Mouse (Mus musculus) kidney, postnatal 0 days (tissue): ENCODE measurements at regions not wholly inside any gene's neighbourhood (a gene's known extent, or its start where the extent isn't known, plus 50 kb on each side); places are given as distances from the start of the nearest gene placed in this dataset.

ENCODE experiments used
- ATAC-seq: fragments of 200-750 bp; cut with Nextera tagmentation; replicated peaks from 2 replicates; pipeline ENCODE4 v1.8.0; 2017; ENCODE audit warnings: low read depth, moderate number of reproducible peaks, moderate TSS enrichment, moderate library complexity; ENCODE audit not compliant: low FRiP score
- DNase-seq: peaks from one replicate; pipeline ENCODE4 v3.0.0-alpha.2; 2016; ENCODE audit warnings: low spot score
- H3K27ac ChIP-seq: fragments of 300-500 bp; sonication (generic); 2 replicates; pipeline ENCODE4 v1.5.1; 2014; ENCODE audit warnings: mild to moderate bottlenecking
- H3K27me3 ChIP-seq: fragments of 300-500 bp; sonication (generic); 2 replicates; pipeline ENCODE4 v1.6.1; 2014; ENCODE audit warnings: low read length, mixed read lengths; ENCODE audit not compliant: insufficient read depth
- H3K36me3 ChIP-seq: fragments of 300-500 bp; sonication (generic); 2 replicates; pipeline ENCODE4 v1.6.1; 2014; ENCODE audit warnings: low read length, mixed read lengths; ENCODE audit not compliant: insufficient read depth
- H3K4me1 ChIP-seq: fragments of 300-500 bp; sonication (generic); replicated peaks from 2 replicates; pipeline ENCODE4 v1.6.1; 2014; ENCODE audit warnings: antibody characterized with exemption, low read length, mixed read lengths; ENCODE audit not compliant: insufficient read depth
- H3K4me2 ChIP-seq: fragments of 300-500 bp; sonication (generic); 2 replicates; pipeline ENCODE4 v1.6.1; 2014; ENCODE audit warnings: mild to moderate bottlenecking, low read length, moderate library complexity, mixed read lengths
- H3K4me3 ChIP-seq: fragments of 300-500 bp; sonication (generic); replicated peaks from 2 replicates; pipeline ENCODE4 v1.5.1; 2014; ENCODE audit warnings: low read depth, low read length
- H3K9ac ChIP-seq: fragments of 300-500 bp; sonication (generic); 2 replicates; pipeline ENCODE4 v1.6.1; 2014; ENCODE audit warnings: low read depth, low read length
- H3K9me3 ChIP-seq: fragments of 300-500 bp; sonication (generic); replicated peaks from 2 replicates; pipeline ENCODE4 v1.6.1; 2016; ENCODE audit warnings: low read length, inconsistent platforms, mixed read lengths
- CTCF ChIP-seq: IDR thresholded peaks from 2 replicates; pipeline ENCODE4 v1.5.1; 2016; ENCODE audit warnings: antibody characterized with exemption, low read depth, mild to moderate bottlenecking, moderate library complexity
- WGBS: fragments of 180-500 bp; shearing (Covaris S2); extraction: QIAGEN DNeasy Blood & Tissue Kit; methylation state at CpG from one replicate; pipeline ENCODE4 v1.1.7; 2014; 5-methylcytosine and 5-hydroxymethylcytosine counted together

- H3K9ac ChIP-seq = no peak overlapping the region
- ATAC-seq (no peak), DNase-seq (no peak)
- H3K4me3 ChIP-seq = no peak overlapping the region
- H3K4me1 ChIP-seq = no peaks in the 10 kb centered on the region
- 84% methylated on average over 5 of the region's 5 CpGs for WGBS
- H3K9me3 ChIP-seq = no peaks in the 10 kb centered on the region
- TF ChIP-seq CTCF = no peak
- no peak overlapping the region for H3K27ac ChIP-seq
- no peak overlapping the region for H3K4me2 ChIP-seq
- H3K27me3 ChIP-seq = no peaks in the 10 kb centered on the region
- no peaks in the 10 kb centered on the region for H3K36me3 ChIP-seq
Measured at GRCm38 (mm10) chr19:32935638-32936037, 178.3 kb downstream of the Pten start.

- H3K4me2 ChIP-seq = no peak overlapping the region
- no peak for DNase-seq
- H3K4me3 ChIP-seq = no peak overlapping the region
- H3K27ac ChIP-seq = no peak overlapping the region
- H3K4me1 ChIP-seq = no peaks in the 10 kb centered on the region
- no peak for ATAC-seq
- H3K27me3 ChIP-seq = no peaks in the 10 kb centered on the region
- TF ChIP-seq CTCF = no peak
- no peak overlapping the region for H3K9ac ChIP-seq
- H3K9me3 ChIP-seq = no peaks in the 10 kb centered on the region
- WGBS = 72% methylated on average over 6 of the region's 6 CpGs
- H3K36me3 ChIP-seq = no peaks in the 10 kb centered on the region
Measured at GRCm38 (mm10) chr19:32937591-32937990, 180.3 kb downstream of the Pten start.

DNA sequence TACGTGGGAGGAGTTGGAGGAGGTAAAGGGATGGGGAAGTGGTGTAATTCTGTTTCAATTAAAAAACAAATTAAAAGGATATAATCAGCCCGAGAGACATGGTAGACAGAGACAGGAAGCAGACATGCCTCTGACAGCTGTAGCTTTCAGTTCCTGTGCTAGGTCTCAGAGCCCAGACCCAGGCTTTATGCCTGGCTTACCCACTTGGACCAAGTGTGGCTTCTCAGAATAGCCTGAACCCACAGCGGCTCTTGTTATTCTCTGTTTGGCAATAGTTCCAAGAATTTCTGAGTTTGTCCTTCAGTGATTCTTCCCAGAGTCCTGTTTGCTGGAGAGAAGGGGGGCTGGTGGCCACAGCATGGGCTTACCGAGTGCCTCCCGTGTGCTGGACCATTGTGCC lies 182.4 kb downstream of the Pten start:
- ATAC-seq (no peak), DNase-seq (no peak)
- no peak overlapping the region for H3K9ac ChIP-seq
- no peak for TF ChIP-seq CTCF
- H3K4me3 ChIP-seq = no peak overlapping the region
- H3K27ac ChIP-seq = no peak overlapping the region
- WGBS = 77% methylated on average over 5 of the region's 5 CpGs
- no peaks in the 10 kb centered on the region for H3K9me3 ChIP-seq
- H3K4me2 ChIP-seq = no peak overlapping the region
- no peaks in the 10 kb centered on the region for H3K4me1 ChIP-seq
- H3K36me3 ChIP-seq = no peaks in the 10 kb centered on the region
- no peaks in the 10 kb centered on the region for H3K27me3 ChIP-seq

GRCm38 (mm10) chr19:32940806-32941205 lies 183.5 kb downstream of the Pten start:
- Histone ChIP-seq H3K27me3 (no peaks in the 10 kb centered on the region), H3K4me1 (no peaks in the 10 kb centered on the region), H3K27ac (no peak overlapping the region), H3K9me3 (no peaks in the 10 kb centered on the region), H3K9ac (no peak overlapping the region), H3K36me3 (no peaks in the 10 kb centered on the region), H3K4me2 (no peak overlapping the region), H3K4me3 (no peak overlapping the region)
- TF ChIP-seq CTCF = no peak
- ATAC-seq (no peak), DNase-seq (no peak)
- 49% methylated on average over 6 of the region's 6 CpGs for WGBS

DNA sequence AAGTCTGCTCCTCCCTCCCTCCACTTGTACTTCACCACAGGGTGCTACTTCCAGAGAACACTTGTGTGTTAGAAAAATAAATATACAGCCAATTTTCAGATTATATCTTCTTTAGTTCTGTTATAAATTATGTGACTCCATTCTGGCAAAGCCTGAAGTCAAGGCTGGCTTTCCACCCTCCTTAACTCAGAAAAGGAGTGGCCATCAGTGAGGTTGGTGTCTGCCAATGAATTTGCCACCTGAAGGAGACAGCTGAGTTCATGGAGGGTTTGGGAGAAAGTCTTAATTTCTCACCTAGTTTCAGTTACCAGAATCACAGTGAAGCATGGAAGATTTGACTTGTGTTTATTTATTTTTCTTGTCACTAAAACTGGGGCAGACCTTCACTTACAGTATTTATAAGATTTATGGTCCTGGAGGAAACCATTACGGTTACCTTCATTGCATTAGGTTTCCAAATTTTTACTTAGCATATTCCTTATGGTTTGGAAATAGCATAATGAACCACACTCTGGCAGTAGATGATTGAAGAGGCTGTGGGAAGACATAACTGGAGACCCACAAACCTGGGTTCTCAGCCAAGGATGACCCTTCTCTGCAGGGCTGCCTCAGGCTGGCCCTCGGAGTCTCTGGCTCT lies 186.4 kb downstream of the Pten start:
- 42% methylated on average over 2 of the region's 2 CpGs for WGBS
- DNase-seq = no peak
- no peak overlapping the region for H3K4me3 ChIP-seq
- H3K4me2 ChIP-seq = no peak overlapping the region
- H3K9me3 ChIP-seq = no peaks in the 10 kb centered on the region
- no peak for ATAC-seq
- no peak overlapping the region for H3K9ac ChIP-seq
- no peaks in the 10 kb centered on the region for H3K4me1 ChIP-seq
- no peaks in the 10 kb centered on the region for H3K27me3 ChIP-seq
- TF ChIP-seq CTCF = no peak
- no peak overlapping the region for H3K27ac ChIP-seq
- H3K36me3 ChIP-seq = no peaks in the 10 kb centered on the region

GRCm38 (mm10) chr19:32947081-32947855 lies 190.0 kb downstream of the Pten start:
- Histone ChIP-seq H3K36me3 (no peaks in the 10 kb centered on the region), H3K4me2 (no peak overlapping the region), H3K27me3 (no peaks in the 10 kb centered on the region), H3K4me1 (no peaks in the 10 kb centered on the region), H3K4me3 (no peak overlapping the region), H3K9me3 (no peaks in the 10 kb centered on the region), H3K9ac (no peak overlapping the region), H3K27ac (no peak overlapping the region)
- TF ChIP-seq CTCF = no peak
- DNase-seq (no peak), ATAC-seq (no peak)
- WGBS = 70% methylated on average over 12 of the region's 12 CpGs

DNA sequence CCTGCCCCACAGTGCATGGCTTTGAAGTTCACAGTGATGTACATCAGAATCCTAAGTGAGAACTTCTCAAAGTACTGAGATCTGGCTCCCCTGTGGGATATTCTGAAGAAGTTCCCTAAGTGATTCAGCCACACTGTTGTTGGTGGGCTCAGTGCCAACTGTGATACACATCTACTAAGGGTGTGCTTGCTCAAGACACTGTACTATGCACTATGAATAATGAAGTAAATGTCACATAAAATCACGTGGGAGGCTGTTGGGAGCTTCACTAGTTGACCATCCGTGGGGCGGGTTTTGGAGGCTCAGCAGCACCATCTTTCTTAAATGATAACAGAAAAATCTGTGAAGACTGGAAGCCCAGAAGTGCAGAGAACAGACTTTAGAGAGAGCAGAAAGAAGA lies 193.0 kb downstream of the Pten start:
- Histone ChIP-seq H3K4me2 (no peak overlapping the region), H3K27me3 (no peaks in the 10 kb centered on the region), H3K27ac (no peak overlapping the region), H3K4me3 (no peak overlapping the region), H3K9me3 (no peaks in the 10 kb centered on the region), H3K36me3 (no peaks in the 10 kb centered on the region), H3K4me1 (no peaks in the 10 kb centered on the region; the same call in 1 of the 2 replicates), H3K9ac (no peak overlapping the region)
- no peak for TF ChIP-seq CTCF
- DNase-seq = no peak
- WGBS = 71% methylated on average over 3 of the region's 3 CpGs
- ATAC-seq = no peak
